Mouse (Mus musculus) erythroblast, adult 5-6 weeks (primary cell): ENCODE results near the gene Kntc1. TPM values are rescaled to one million over a fixed set of nuclear protein-coding genes. Genes with fewer than 3 reads are reported as not detected.

ENCODE experiments used
- ATAC-seq: replicated peaks from 2 replicates; pipeline ENCODE4 v1.8.0; 2016; ENCODE audit warnings: moderate number of reproducible peaks, mild to moderate bottlenecking, moderate TSS enrichment, inconsistent platforms; ENCODE audit not compliant: poor library complexity, low FRiP score, severe bottlenecking
- total RNA-seq, 2 experiments: library from RNA; stranded (forward) in 1 of 2; stranded (reverse) in 1 of 2; fragments of 150-400 nt in 1 of 2; fragments of 200-764, 138-1000 nt in 1 of 2; gene quantifications; 2 replicates each; pipeline versions ENCODE4 v1.2.3 to v1.2.4; 2015 to 2017; ENCODE audit warnings: low replicate concordance in 2 of 2

Kntc1 gene
- total RNA-seq, 2 experiments from 2014 or later, result 24.5 to 25.0 TPM

DNA sequence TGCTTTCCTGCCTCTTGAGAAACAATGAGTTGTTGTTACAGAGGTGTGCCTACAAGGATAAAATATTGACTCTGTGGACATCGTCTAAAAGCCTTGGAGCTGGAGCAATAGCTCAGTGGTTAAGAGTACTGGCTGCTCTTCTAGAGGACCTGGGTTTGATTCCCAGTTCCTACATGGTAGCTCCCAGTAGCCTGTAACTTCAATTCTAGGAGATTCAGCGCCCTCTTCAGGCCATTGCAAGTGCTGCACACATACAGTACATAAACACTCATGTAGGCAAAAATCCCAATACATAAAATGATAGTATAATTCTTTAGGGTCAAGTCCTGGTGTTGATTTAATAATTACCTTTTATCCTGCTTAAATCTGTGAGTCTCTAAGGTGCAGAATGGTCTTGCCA, 43.6 kb downstream of the Kntc1 start:
- ATAC-seq, result no peak

DNA sequence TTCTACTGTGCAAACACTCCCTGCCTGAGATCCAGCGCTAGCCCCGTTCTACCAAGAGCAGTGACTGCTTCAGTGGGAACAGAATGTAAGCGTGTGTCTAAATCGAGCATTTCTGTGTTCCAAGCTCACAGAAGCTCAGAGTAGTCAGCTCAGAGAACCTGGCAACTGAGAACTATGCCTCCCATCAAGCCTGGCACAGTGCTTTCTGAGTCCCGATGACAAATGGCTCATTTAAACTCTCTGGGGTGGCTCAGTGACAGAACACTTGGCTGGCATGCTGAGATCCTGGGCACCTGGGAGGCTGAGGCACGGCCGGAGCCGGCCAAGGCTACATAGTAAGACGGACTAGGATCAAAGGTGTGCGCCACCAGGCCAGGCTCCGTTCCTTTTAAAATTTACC, 56.8 kb downstream of the Kntc1 start:
- ATAC-seq, result no peak

GRCm38 (mm10) chr5:123808541-123808940, 59.0 kb downstream of the Kntc1 start:
- no peak for ATAC-seq

DNA sequence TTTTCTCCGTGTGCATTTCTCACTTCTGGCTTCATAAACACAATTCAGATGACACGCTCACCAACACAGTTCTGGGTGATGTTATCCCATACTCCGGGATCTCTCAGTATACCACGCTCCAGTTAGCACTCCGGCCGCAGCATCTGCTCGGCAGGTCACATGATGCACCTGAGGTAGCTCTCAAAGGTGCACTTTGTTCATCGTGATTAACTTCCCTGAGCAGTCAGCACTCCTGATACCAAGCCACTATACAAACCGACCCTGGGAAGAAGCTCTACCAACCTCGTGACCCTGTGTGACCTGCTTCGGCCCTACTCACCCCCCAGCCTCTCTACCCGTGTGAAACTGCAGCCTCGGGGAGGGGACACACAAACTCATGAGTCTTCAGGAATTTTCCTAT, 59.6 kb downstream of the Kntc1 start:
- no peak for ATAC-seq

DNA sequence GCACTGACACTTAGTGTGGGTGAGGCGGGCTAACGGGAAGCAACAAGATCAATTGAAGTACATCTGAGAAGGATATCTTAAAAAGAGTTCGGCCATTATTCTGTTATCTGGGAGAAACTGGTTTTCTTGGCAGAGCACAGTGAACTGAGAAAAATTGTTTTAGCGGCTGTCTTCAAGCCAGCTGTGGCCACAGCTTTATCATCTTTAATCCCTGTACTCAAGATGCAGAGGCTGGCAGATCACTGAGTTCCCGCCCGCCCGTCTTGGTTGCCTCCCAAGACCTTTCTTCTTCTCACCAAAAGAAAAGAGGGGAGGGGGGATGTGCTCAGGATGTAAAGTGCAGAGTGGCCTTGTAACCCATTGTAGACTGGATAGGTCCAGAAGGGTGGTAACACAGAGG, 67.4 kb downstream of the Kntc1 start:
- ATAC-seq, result no peak

DNA sequence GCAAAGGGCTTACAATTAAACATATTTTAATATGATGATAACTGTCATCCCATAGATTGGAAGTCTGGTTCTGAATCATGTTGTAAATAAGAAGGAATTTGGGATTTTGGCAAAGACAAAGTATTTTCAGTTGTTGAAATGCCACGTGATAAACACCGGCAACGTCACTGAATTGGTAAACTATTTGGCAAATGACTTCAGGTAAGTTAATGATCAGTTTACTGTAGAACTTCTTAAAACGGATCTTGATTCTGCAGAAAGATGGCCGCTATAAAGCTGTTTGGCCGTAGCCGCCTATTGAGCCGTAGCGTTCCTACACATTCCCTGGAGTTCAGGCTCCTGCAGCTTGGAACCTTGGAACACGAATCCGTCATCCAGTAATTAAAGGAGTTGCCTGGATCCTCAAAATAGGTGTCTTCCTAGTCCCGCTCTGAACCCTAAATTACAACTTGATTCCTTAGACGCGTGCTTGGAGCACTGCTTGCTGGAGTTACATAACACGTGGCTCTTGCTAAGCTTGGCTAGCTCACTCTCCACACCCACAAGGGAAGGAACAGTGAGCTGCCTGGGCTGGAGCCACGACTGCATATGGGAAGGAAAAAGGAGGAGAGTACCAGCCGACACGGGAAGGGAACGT, 69.5 kb downstream of the Kntc1 start:
- no peak for ATAC-seq

- no peak for ATAC-seq
Measured at GRCm38 (mm10) chr5:123820501-123821263, 71.2 kb downstream of the Kntc1 start.

DNA sequence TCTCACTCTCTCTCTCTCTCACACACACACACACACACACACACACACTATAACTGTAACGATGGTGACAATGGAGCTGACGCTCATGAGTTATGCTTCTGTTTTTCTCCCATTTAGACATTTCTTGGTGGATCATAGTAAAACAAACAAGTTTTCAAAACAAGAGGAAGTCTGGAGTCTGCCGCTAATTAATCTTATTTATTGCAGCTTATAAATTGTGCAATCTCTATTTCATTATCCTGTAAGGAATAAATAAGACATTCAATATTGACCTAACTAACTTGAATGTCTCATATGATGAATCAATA, 71.7 kb downstream of the Kntc1 start:
- ATAC-seq, result no peak

GRCm38 (mm10) chr5:123822706-123823105, 73.2 kb downstream of the Kntc1 start:
- ATAC-seq, result no peak

GRCm38 (mm10) chr5:123827659-123828091, 78.2 kb downstream of the Kntc1 start:
- ATAC-seq, result no peak

- ATAC-seq, result no peak
Measured at GRCm38 (mm10) chr5:123832309-123832708, 82.8 kb downstream of the Kntc1 start.

GRCm38 (mm10) chr5:123834836-123835235, 85.3 kb downstream of the Kntc1 start:
- ATAC-seq, result no peak

GRCm38 (mm10) chr5:123837371-123837770, 87.9 kb downstream of the Kntc1 start:
- no peak for ATAC-seq

DNA sequence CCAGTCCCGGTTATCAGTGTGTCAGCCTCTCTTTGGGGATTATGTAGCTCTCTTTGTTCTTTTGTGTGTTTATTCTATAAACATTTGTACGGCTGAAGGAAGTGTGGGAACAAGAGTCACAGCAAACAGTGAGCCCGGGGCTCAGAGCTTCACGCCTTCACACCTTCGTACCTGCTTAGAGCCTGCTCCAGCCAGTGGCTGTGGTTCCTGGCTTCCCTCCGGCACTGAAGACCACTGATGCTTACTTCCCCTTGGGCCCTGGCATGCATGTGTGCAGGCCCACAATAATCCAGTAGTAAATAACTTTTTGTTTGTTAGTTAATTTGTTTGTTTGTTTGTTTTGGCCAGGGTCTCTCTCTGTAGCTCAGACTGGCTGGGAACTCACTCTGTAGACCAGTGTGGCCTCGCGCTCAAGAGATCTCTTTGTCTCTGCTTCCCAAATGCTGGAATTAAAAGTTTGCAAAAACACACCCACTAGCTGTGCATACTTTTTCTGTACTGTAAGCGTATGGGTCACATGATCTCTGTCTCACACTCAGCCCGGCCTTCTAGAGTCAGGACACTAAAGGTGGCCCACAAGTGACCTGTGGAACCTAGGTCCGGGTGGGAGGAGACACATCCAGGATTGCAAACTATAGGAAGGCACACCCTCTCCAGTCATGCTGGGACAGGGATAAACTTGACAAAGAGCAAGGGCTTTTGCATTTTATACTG, 92.9 kb downstream of the Kntc1 start:
- ATAC-seq, result no peak

- ATAC-seq, result no peak
Measured at GRCm38 (mm10) chr5:123842935-123843282, 93.4 kb downstream of the Kntc1 start.

DNA sequence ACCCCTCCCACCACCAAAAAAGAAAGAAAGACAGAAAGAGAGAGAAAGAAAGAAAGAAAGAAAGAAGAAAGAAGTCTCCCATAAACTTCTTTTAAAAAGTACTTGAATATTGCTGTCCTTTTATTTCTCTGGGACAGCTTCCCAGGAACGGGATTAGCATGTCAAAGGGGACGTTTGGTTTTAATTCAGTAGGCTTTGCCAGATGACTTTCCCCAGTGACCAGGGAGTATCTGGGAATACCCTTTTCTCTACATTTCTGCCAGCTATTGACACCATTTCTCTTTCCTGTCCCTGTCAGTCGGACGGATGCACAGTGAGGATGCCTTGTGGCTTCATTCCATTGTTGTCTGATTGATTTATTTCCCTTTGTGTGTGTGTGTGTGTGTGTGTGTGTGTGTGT, 94.3 kb downstream of the Kntc1 start:
- ATAC-seq, result no peak

- ATAC-seq, result no peak
Measured at GRCm38 (mm10) chr5:123844316-123844715, 94.8 kb downstream of the Kntc1 start.

GRCm38 (mm10) chr5:123851398-123851797, 101.9 kb downstream of the Kntc1 start:
- no peak for ATAC-seq

GRCm38 (mm10) chr5:123853877-123854504, 104.5 kb downstream of the Kntc1 start:
- ATAC-seq, result no peak

DNA sequence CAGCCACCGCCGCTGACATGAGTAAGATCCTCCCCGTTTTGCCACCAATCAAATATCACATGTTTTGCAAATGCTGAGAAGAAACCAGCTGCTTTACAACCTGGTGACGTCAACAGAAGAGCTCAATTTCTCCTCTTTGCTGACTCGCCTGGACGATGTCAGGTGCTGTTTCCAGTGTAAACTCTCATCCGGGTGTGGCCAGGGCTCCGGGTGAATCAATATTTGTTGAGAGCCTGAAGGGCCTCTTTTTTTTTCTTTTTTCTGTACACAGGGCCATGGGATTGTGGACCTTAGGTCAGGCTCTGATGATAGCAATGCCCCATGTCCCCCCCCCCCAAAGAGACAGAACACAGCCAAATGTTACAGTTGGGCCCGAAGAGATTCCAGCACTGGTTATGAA, 105.0 kb downstream of the Kntc1 start:
- no peak for ATAC-seq

DNA sequence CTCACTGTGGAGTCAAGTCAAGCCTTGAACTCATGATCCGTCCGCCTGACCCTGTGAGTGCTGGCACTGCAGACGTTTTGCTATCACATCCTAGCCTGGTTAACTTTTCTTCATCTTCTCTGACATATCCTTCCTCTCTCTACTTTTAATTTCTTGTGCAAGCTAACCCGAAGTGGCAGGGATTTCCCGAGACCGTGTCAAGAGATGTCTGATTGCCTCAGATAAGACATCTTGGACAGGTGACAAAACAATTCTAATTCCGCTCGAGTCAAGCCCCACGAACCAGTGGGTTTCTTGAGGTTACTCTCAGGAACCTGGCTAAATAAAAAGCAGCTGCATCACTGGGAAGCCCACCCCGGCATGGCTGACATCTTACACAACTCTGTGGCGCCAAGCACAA, 109.3 kb downstream of the Kntc1 start:
- no peak for ATAC-seq
